Mouse (Mus musculus): ENCODE measurements around the gene Mthfd2. TPM values are rescaled to one million over a fixed set of nuclear protein-coding genes. Genes with fewer than 3 reads are reported as not detected.

The Mthfd2 gene
- polyA plus RNA-seq, 1 experiment: 2.3 TPM

- no peak for TF ChIP-seq POLR2A (IDR thresholded peaks at IDR 0.05; ENCODE audit: low read depth, low read length)
- no peak for TF ChIP-seq CTCF (conservative IDR thresholded peaks at IDR 0.05; ENCODE audit: insufficient read depth, insufficient read length, low read depth, low read length)
- no peaks in the 10 kb centered on the region for H3K27me3 ChIP-seq (replicated peaks; ENCODE audit: control insufficient read depth, insufficient read depth, low read length)
- no peaks in the 10 kb centered on the region for H3K36me3 ChIP-seq (ENCODE audit: control insufficient read depth, insufficient read depth, low read length)
- no peak for DNase-seq
- no peak overlapping the region for H3K27ac ChIP-seq (ENCODE audit: insufficient read depth, low read depth, low read length)
- 85% methylated on average over 7 of the region's 7 CpGs for WGBS
- H3K4me3 ChIP-seq (ENCODE audit: insufficient read depth, low read depth, low read length): no peak overlapping the region
- H3K4me1 ChIP-seq (ENCODE audit: control insufficient read depth, insufficient read depth, low read length): no peaks in the 10 kb centered on the region
Measured at GRCm38 (mm10) chr6:83300447-83301229, 25.1 kb downstream of the Mthfd2 start.

GRCm38 (mm10) chr6:83280256-83280955, 45.3 kb downstream of the Mthfd2 start:
- TF ChIP-seq CTCF (conservative IDR thresholded peaks at IDR 0.05; ENCODE audit: insufficient read depth, insufficient read length, low read depth, low read length) (peak; percentile 55), POLR2A (IDR thresholded peaks at IDR 0.05; ENCODE audit: low read depth, low read length) (no peak)
- H3K27me3 ChIP-seq (replicated peaks; ENCODE audit: control insufficient read depth, insufficient read depth, low read length): no peaks in the 10 kb centered on the region
- WGBS: 78% methylated on average over 8 of the region's 8 CpGs
- no peaks in the 10 kb centered on the region for H3K36me3 ChIP-seq (ENCODE audit: control insufficient read depth, insufficient read depth, low read length)
- no peaks in the 10 kb centered on the region for H3K4me1 ChIP-seq (ENCODE audit: control insufficient read depth, insufficient read depth, low read length)
- peak; percentile 22 for DNase-seq
- H3K27ac ChIP-seq (ENCODE audit: insufficient read depth, low read depth, low read length): no peak overlapping the region
- no peak overlapping the region for H3K4me3 ChIP-seq (ENCODE audit: insufficient read depth, low read depth, low read length)

- no peak for TF ChIP-seq POLR2A (IDR thresholded peaks at IDR 0.05; ENCODE audit: low read depth, low read length)
- peak; percentile 82 for TF ChIP-seq CTCF (conservative IDR thresholded peaks at IDR 0.05; ENCODE audit: insufficient read depth, insufficient read length, low read depth, low read length)
- Histone ChIP-seq H3K27me3 (replicated peaks; ENCODE audit: control insufficient read depth, insufficient read depth, low read length) (no peaks in the 10 kb centered on the region), H3K4me1 (ENCODE audit: control insufficient read depth, insufficient read depth, low read length) (no peaks in the 10 kb centered on the region), H3K4me3 (ENCODE audit: insufficient read depth, low read depth, low read length) (no peak overlapping the region), H3K36me3 (ENCODE audit: control insufficient read depth, insufficient read depth, low read length) (no peaks in the 10 kb centered on the region), H3K27ac (ENCODE audit: insufficient read depth, low read depth, low read length) (no peak overlapping the region)
- WGBS: 30% methylated on average over 2 of the region's 2 CpGs
- DNase-seq: peak; percentile 48
Measured at GRCm38 (mm10) chr6:83278881-83279280, 46.8 kb downstream of the Mthfd2 start.

- TF ChIP-seq POLR2A (IDR thresholded peaks at IDR 0.05; ENCODE audit: low read depth, low read length) (no peak), CTCF (conservative IDR thresholded peaks at IDR 0.05; ENCODE audit: insufficient read depth, insufficient read length, low read depth, low read length) (no peak)
- no peaks in the 10 kb centered on the region for H3K27me3 ChIP-seq (replicated peaks; ENCODE audit: control insufficient read depth, insufficient read depth, low read length)
- no peak overlapping the region for H3K4me3 ChIP-seq (ENCODE audit: insufficient read depth, low read depth, low read length)
- H3K36me3 ChIP-seq (ENCODE audit: control insufficient read depth, insufficient read depth, low read length): no peaks in the 10 kb centered on the region
- H3K27ac ChIP-seq (ENCODE audit: insufficient read depth, low read depth, low read length): no peak overlapping the region
- no peaks in the 10 kb centered on the region for H3K4me1 ChIP-seq (ENCODE audit: control insufficient read depth, insufficient read depth, low read length)
- DNase-seq: no peak
- 72% methylated on average over 13 of the region's 13 CpGs for WGBS
Measured at GRCm38 (mm10) chr6:83277151-83277550, 48.6 kb downstream of the Mthfd2 start.

- Histone ChIP-seq H3K4me3 (ENCODE audit: insufficient read depth, low read depth, low read length) (no peak overlapping the region), H3K4me1 (ENCODE audit: control insufficient read depth, insufficient read depth, low read length) (no peaks in the 10 kb centered on the region), H3K27ac (ENCODE audit: insufficient read depth, low read depth, low read length) (no peak overlapping the region), H3K36me3 (ENCODE audit: control insufficient read depth, insufficient read depth, low read length) (no peaks in the 10 kb centered on the region), H3K27me3 (replicated peaks; ENCODE audit: control insufficient read depth, insufficient read depth, low read length) (no peaks in the 10 kb centered on the region)
- 79% methylated on average over 11 of the region's 11 CpGs for WGBS
- DNase-seq: peak; percentile 10
- TF ChIP-seq CTCF (conservative IDR thresholded peaks at IDR 0.05; ENCODE audit: insufficient read depth, insufficient read length, low read depth, low read length) (no peak), POLR2A (IDR thresholded peaks at IDR 0.05; ENCODE audit: low read depth, low read length) (no peak)
Measured at GRCm38 (mm10) chr6:83273733-83274132, 52.0 kb downstream of the Mthfd2 start.

- no peaks in the 10 kb centered on the region for H3K4me1 ChIP-seq (ENCODE audit: control insufficient read depth, insufficient read depth, low read length)
- 3% methylated on average over 27 of the region's 28 CpGs for WGBS
- DNase-seq: peak; percentile 96
- H3K27me3 ChIP-seq (replicated peaks; ENCODE audit: control insufficient read depth, insufficient read depth, low read length): no peaks in the 10 kb centered on the region
- peak overlapping the region; percentile 50 for H3K4me3 ChIP-seq (ENCODE audit: insufficient read depth, low read depth, low read length)
- no peaks in the 10 kb centered on the region for H3K36me3 ChIP-seq (ENCODE audit: control insufficient read depth, insufficient read depth, low read length)
- TF ChIP-seq POLR2A (IDR thresholded peaks at IDR 0.05; ENCODE audit: low read depth, low read length) (no peak), CTCF (conservative IDR thresholded peaks at IDR 0.05; ENCODE audit: insufficient read depth, insufficient read length, low read depth, low read length) (peak; percentile 76)
- no peak overlapping the region for H3K27ac ChIP-seq (ENCODE audit: insufficient read depth, low read depth, low read length)
Measured at GRCm38 (mm10) chr6:83268144-83269010, 57.3 kb downstream of the Mthfd2 start.
